Mouse (Mus musculus) hindbrain, embryonic 14.5 days (tissue): ENCODE data around the gene Pcna. TPM values are rescaled to one million over a fixed set of nuclear protein-coding genes. Genes with fewer than 3 reads are reported as not detected.

Experiments used
- ATAC-seq: fragments of 200-750 bp; cut with Nextera tagmentation; 2 replicates; pipeline ENCODE4 v1.8.0; 2017; ENCODE audit warnings: moderate number of reproducible peaks, mild to moderate bottlenecking, moderate TSS enrichment, moderate library complexity; ENCODE audit not compliant: low FRiP score
- DNase-seq: peaks from one replicate; pipeline ENCODE4 v3.0.0-alpha.2; 2015; ENCODE audit warnings: low spot score
- H3K27ac ChIP-seq: fragments of 300-500 bp; sonication (generic); 2 replicates; pipeline ENCODE4 v1.5.1; 2014; ENCODE audit warnings: mild to moderate bottlenecking, moderate library complexity
- H3K27me3 ChIP-seq: fragments of 300-500 bp; sonication (generic); 2 replicates; pipeline ENCODE4 v1.6.1; 2014; ENCODE audit warnings: mild to moderate bottlenecking, low read length, mixed read lengths; ENCODE audit not compliant: control insufficient read depth, insufficient read depth
- H3K36me3 ChIP-seq: fragments of 300-500 bp; sonication (generic); replicated peaks from 2 replicates; pipeline ENCODE4 v1.6.1; 2014; ENCODE audit not compliant: control insufficient read depth, insufficient read depth
- H3K4me1 ChIP-seq: fragments of 300-500 bp; sonication (generic); replicated peaks from 2 replicates; pipeline ENCODE4 v1.6.1; 2014; ENCODE audit warnings: antibody characterized with exemption, low read length, mixed read lengths; ENCODE audit not compliant: control insufficient read depth, insufficient read depth
- H3K4me2 ChIP-seq: fragments of 300-500 bp; sonication (generic); replicated peaks from 2 replicates; pipeline ENCODE4 v1.6.1; 2014; ENCODE audit warnings: mild to moderate bottlenecking, moderate library complexity
- H3K4me3 ChIP-seq: fragments of 300-500 bp; sonication (generic); replicated peaks from 2 replicates; pipeline ENCODE4 v1.5.1; 2014; ENCODE audit warnings: mild to moderate bottlenecking, low read length
- H3K9ac ChIP-seq: fragments of 300-500 bp; sonication (generic); 2 replicates; pipeline ENCODE4 v1.6.1; 2014
- H3K9me3 ChIP-seq: fragments of 300-500 bp; sonication (generic); 2 replicates; pipeline ENCODE4 v1.6.1; 2016; ENCODE audit warnings: low read length; ENCODE audit not compliant: control insufficient read depth
- WGBS: fragments of 180-500 bp; shearing (Covaris S2); extraction: QIAGEN DNeasy Blood & Tissue Kit; methylation state at CpG from one replicate; pipeline ENCODE4 v1.1.7; 2014; 5-methylcytosine and 5-hydroxymethylcytosine counted together
- polyA plus RNA-seq: library from polyadenylated mRNA; unstranded; fragments of >200 nt; fragmentation: Nextera tagmentation; extraction: Ambion mirVana; gene quantifications from 2 replicates; pipeline ENCODE4 v1.2.1, GENCODE M21; 2014

Pcna gene
- polyA plus RNA-seq, 1 experiment from 2014 or later, result 111 TPM

- H3K36me3 ChIP-seq, result no peaks in the 10 kb centered on the region
- H3K4me2 ChIP-seq, result no peak overlapping the region
- no peaks in the 10 kb centered on the region for H3K4me1 ChIP-seq
- H3K9me3 ChIP-seq, result no peaks in the 10 kb centered on the region
- WGBS, result 77% methylated on average over 11 of the region's 11 CpGs
- ATAC-seq, result no peak
- no peak overlapping the region for H3K4me3 ChIP-seq
- DNase-seq, result no peak
- H3K27me3 ChIP-seq, result no peaks in the 10 kb centered on the region
- H3K9ac ChIP-seq, result no peak overlapping the region
- H3K27ac ChIP-seq, result no peak overlapping the region
These were observed 31.5 kb downstream of the Pcna start for GRCm38 (mm10) chr2:132221611-132222073.

GRCm38 (mm10) chr2:132211995-132212656, 41.0 kb downstream of the Pcna start:
- Histone ChIP-seq H3K27me3 (no peaks in the 10 kb centered on the region), H3K36me3 (no peaks in the 10 kb centered on the region), H3K4me3 (no peak overlapping the region), H3K9me3 (no peaks in the 10 kb centered on the region), H3K9ac (no peak overlapping the region), H3K27ac (no peak overlapping the region), H3K4me2 (no peak overlapping the region), H3K4me1 (no peaks in the 10 kb centered on the region)
- no peak for DNase-seq
- 91% methylated on average over 5 of the region's 5 CpGs for WGBS
- no peak for ATAC-seq

- ATAC-seq (no peak), DNase-seq (no peak)
- no peak overlapping the region for H3K27ac ChIP-seq
- H3K4me3 ChIP-seq, result no peak overlapping the region
- H3K36me3 ChIP-seq, result no peaks in the 10 kb centered on the region
- H3K27me3 ChIP-seq, result no peaks in the 10 kb centered on the region
- no peaks in the 10 kb centered on the region for H3K4me1 ChIP-seq
- H3K9ac ChIP-seq, result no peak overlapping the region
- 89% methylated on average over 9 of the region's 9 CpGs for WGBS
- H3K4me2 ChIP-seq, result no peak overlapping the region
- no peaks in the 10 kb centered on the region for H3K9me3 ChIP-seq
These were observed 42.3 kb downstream of the Pcna start for GRCm38 (mm10) chr2:132210806-132211312.

GRCm38 (mm10) chr2:132208246-132208881, 44.8 kb downstream of the Pcna start:
- no peak overlapping the region for H3K4me3 ChIP-seq
- H3K27me3 ChIP-seq, result no peaks in the 10 kb centered on the region
- 82% methylated on average over 8 of the region's 8 CpGs for WGBS
- no peaks in the 10 kb centered on the region for H3K36me3 ChIP-seq
- H3K9ac ChIP-seq, result no peak overlapping the region
- no peak overlapping the region for H3K4me2 ChIP-seq
- DNase-seq, result no peak
- no peak for ATAC-seq
- no peak overlapping the region for H3K27ac ChIP-seq
- no peaks in the 10 kb centered on the region for H3K4me1 ChIP-seq
- no peaks in the 10 kb centered on the region for H3K9me3 ChIP-seq

- H3K27ac ChIP-seq, result no peak overlapping the region
- no peaks in the 10 kb centered on the region for H3K36me3 ChIP-seq
- ATAC-seq (no peak), DNase-seq (no peak)
- H3K9ac ChIP-seq, result no peak overlapping the region
- H3K9me3 ChIP-seq, result no peaks in the 10 kb centered on the region
- H3K4me3 ChIP-seq, result no peak overlapping the region
- no peak overlapping the region for H3K4me2 ChIP-seq
- 85% methylated on average over 16 of the region's 16 CpGs for WGBS
- H3K27me3 ChIP-seq, result no peaks in the 10 kb centered on the region
- no peaks in the 10 kb centered on the region for H3K4me1 ChIP-seq
These were observed 46.7 kb downstream of the Pcna start for GRCm38 (mm10) chr2:132206316-132206881.

GRCm38 (mm10) chr2:132205549-132205948, 47.6 kb downstream of the Pcna start:
- WGBS, result 87% methylated on average over 4 of the region's 4 CpGs
- H3K27me3 ChIP-seq, result no peaks in the 10 kb centered on the region
- H3K4me1 ChIP-seq, result no peaks in the 10 kb centered on the region
- ATAC-seq, result no peak
- H3K4me3 ChIP-seq, result no peak overlapping the region
- H3K36me3 ChIP-seq, result no peaks in the 10 kb centered on the region
- no peak overlapping the region for H3K27ac ChIP-seq
- no peaks in the 10 kb centered on the region for H3K9me3 ChIP-seq
- no peak for DNase-seq
- no peak overlapping the region for H3K9ac ChIP-seq
- no peak overlapping the region for H3K4me2 ChIP-seq

GRCm38 (mm10) chr2:132203773-132204172, 49.3 kb downstream of the Pcna start:
- ATAC-seq (no peak), DNase-seq (no peak)
- H3K9ac ChIP-seq, result no peak overlapping the region
- WGBS, result 93% methylated on average over 3 of the region's 3 CpGs
- no peak overlapping the region for H3K27ac ChIP-seq
- no peaks in the 10 kb centered on the region for H3K36me3 ChIP-seq
- no peaks in the 10 kb centered on the region for H3K27me3 ChIP-seq
- no peaks in the 10 kb centered on the region for H3K9me3 ChIP-seq
- no peaks in the 10 kb centered on the region for H3K4me1 ChIP-seq
- H3K4me3 ChIP-seq, result no peak overlapping the region
- no peak overlapping the region for H3K4me2 ChIP-seq

GRCm38 (mm10) chr2:132203186-132203585, 49.9 kb downstream of the Pcna start:
- no peak overlapping the region for H3K4me3 ChIP-seq
- H3K27ac ChIP-seq, result no peak overlapping the region
- DNase-seq (no peak), ATAC-seq (no peak)
- WGBS, result 79% methylated on average over 3 of the region's 3 CpGs
- H3K9me3 ChIP-seq, result no peaks in the 10 kb centered on the region
- H3K4me2 ChIP-seq, result no peak overlapping the region
- no peaks in the 10 kb centered on the region for H3K4me1 ChIP-seq
- no peaks in the 10 kb centered on the region for H3K27me3 ChIP-seq
- H3K36me3 ChIP-seq, result no peaks in the 10 kb centered on the region
- no peak overlapping the region for H3K9ac ChIP-seq
